Mouse (Mus musculus) adrenal gland (tissue): ENCODE results near the gene E2f6.

Source experiments
- intact Hi-C: fragments of 180-260 bp; cut with DNase I; formaldehyde crosslinking; loops from one replicate; pipeline ENCODE4 v1.15.1; 2025

Gene E2f6

DNA sequence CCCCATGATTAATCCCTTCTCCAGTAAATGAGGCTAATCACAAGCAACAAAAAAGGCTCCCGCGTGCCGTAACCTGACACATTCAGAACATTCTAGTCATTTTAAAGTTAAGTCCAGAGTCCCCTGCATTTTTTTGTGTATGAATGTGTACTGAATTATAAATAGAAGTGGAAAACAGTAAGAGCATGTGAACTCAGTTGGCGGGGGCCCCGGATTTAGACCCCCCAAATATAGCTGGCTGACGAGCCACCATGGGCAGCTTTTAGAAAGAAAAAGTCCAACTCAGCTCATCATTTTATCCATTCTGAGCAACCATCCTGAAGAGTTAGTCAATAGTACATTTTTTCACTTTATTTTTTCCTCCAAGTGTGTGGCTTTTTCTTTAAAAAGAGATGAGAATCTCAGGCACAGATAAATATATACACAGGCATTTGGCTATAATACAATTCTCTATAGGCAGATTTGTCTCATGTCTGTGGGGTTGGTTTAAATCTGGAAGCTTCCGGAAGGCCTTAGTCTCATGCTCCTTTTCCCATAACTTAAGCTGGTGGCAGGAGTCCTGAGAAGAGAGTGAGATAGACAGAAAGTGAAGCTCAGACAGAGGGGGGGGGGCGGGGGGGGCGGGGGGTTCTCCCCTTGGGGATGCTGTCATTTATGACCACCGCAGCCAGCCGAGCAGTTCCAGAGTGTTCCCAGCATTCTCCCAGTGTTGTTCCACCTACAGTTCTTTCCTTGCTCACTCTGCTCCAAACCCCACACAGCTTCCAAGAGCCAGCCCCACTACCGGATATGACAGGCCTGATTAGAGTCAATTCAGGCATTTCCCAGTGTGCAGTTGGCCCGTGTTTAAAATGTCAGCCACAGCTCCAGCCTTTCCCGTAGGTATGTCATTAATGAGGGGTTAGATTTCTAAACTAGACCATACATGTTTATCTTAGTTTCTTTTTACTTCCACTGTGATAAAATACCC is 34.1 kb downstream of the E2f6 start:
- intact Hi-C loops, result no loop called here

DNA sequence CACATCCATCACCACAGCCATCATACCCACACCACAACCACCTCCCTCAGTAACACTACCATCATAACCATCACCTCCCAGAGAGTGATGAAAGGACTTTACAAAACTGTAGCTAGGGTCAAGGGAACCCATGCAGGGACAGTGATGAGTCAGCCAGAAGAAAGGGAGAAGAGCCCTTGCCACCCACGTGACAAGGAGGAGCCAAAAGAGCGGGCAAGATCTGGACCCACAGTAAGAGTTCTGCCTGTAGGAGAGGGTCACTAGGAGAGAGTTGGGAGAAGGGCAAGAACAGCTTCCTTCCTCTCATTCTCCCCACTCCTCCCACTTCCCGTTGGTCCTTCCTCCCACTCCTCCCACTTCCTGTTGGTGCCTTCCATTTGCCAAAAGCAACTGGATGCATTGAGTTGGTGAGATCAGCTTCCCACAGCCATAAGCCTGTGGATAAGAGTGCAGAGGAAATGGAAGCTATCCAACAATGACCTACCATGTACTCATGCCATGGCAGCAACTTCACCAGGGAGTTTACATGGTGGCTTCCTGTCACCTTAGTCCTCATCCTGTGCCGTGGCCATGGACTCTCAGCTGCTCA is 36.5 kb downstream of the E2f6 start:
- intact Hi-C loops, result no loop called here

DNA sequence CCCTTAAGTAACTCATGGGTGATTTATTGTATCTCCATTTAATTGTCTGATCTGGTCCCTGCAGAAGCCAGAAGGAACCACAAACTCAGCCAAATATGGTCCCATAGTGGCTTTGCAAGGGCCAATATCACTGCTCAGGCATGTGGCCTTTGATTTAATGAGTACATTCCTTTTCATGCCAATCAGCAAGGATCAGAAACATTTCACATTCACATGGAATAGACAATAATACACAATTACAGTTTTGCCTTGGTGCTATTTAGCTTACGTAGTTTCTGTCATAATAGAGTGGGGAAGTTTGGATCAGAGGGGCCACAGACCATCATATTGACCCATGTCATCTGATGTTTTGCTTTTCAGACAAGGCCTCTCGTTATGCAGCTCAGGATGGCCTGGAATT is 37.7 kb downstream of the E2f6 start:
- intact Hi-C loops, result no loop called here

DNA sequence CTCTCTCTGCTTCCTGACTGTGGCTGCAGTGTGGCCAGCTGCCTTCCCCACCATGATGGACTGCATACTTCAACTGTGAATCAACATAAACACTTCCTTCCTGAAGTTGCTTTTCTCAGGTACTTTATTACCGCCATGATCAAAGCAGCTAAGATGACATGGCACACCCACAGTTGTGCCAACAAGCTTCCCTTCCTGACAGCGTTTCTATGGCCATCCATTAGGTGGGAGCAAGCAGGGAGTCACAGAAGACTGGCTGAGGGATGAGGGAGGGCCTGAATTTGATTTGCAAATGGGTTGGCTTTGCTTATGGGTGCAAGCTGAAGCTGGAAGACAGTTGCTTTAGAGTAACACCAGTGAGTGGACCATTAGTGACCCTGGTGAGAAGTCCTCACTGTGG is 39.1 kb downstream of the E2f6 start:
- intact Hi-C loops, result no loop called here

DNA sequence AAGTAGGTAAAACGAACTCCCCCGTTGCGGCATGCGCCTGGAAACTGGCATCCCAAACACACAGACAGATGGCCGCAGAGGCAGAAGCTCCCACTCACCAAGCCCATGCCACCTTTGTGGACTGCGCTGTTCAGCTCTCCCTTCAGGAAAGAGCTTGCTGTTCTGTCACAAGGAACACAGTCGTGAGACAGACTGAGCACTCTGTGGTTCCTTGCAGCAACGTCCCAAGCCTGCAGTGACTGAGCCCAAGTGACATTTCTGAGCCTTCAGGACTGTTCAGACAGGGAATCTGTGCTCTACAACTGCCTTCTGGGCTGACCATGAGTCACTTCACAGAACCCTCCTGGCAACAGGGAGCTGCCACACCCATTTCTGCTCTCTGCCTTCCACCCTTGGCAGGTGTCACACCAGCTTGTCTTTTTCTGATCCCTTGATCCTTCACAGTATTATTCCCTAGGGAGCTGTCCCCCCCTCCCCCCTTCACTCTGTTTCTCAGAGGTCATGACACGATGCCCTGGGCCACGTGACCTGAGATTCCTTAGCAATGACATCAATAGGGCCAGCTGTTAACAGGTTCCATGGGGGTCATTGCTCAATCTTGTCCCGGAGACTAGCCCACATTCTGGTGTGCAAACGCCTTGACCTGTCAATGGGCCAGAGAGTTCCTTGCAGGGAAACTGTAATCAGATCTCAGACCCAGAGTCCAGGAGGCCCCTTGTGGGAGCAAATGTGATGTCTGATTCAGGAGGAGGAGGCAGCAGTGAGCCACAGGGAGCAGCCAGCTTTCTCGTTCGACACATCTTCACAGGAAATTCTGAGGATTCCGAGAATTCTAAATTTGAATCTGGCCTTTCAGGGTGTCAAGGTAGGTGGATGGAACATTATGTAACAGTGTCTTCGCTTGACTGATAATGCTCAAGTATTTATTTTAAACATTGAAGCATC is 39.9 kb downstream of the E2f6 start:
- intact Hi-C loops, result no loop called here

DNA sequence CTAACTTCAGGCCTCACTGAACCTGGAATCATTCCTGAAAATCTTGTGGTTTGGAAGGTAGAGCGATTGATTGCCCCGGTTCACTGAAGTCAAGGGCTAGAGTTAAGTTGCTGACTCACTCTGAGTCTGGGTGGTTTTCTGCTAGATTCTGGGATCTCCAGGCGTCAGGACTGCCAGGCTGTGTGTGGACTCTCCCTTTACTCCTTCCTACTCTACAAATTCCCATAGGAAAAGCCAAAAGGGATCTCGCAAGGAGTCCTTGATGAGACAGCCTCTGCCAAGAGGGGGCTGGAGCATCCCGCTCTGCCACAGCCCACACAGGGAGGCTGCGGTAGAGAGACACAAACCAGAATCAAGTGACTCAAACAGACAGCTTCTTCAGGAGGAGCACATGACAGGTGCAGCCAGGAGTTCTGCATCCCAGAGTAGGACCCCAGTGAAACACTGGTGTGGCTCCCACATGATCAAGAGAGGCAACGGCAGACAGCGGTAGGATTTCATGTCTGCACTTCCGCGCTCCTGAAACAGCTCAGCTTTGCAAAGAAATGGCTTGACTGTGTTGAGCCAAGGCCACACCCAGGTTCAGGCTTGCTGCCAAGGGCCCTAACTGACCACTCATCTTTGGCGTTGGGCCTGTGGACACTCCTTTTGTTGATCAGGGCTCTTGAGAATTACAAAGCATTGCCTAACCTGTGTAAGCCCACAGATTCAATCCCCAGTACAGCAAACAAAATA is 42.8 kb downstream of the E2f6 start:
- intact Hi-C loops, result no loop called here

DNA sequence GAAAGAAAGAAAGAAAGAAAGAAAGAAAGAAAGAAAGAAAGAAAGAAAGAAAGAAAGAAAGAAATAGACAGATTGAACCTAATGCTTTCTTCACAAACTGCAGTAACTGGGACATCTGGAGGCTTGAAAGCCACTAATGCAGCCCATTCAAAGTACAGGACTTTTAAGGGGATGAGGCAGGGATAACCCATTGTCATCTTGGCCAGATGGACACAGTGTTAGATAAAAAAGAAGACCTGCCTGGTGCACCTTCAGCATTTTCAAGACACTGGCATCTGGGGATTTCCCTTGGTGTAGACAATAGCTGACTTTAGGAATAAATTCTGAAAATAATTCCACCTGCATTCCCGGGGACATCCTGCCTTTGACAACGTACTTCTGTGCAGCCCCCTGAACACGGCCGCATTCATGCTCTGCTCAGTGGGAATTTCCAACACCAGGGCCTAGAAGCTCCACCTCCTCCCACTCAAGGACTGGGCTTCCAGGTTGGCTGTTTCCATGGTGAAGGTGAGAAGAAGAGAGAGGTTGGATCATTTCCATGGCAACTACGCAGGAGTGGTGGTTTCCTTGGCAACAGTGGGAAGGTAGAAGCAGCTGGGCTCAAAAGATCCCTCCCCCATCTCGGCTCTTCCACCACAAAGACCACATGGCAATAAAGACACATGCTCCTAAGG is 45.0 kb downstream of the E2f6 start:
- intact Hi-C loops, result no loop called here

DNA sequence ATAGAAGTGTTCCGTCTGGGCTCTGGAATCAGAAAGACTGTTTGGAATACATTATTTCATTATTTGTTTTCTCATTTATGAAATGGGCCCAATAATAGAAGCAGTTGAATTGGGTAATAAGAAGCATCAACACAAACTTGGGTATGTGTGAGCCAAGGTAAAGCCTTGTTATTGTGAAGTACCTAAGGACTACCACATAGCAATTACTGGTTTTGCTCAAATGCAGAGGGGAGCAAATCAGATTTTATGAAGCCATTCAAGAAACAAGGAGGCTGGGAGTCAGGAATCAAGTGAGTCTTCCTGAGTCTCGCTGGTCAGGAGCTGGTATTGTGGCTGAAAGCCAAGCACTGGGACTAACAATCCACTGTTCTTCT is 45.5 kb downstream of the E2f6 start:
- intact Hi-C loops, result no loop called here

DNA sequence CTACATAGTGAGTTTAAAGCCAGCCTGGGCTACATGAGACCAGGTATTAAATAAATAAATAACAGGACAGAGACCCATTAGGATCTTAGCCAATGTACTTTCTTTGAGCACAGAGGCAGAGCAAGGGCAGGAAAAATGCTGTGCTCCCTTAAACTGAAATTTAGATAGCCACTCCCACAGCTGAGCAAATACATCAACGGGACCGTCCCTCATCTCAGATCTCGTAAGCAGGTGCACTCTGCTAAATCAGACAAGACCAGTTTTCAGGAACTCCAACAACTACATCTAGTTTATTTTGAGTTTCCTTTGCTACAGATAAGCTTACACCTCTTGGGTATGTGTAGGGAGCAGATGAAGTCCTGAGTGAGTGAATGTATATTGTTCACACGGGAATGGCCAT is 47.3 kb downstream of the E2f6 start:
- intact Hi-C loops, result no loop called here

DNA sequence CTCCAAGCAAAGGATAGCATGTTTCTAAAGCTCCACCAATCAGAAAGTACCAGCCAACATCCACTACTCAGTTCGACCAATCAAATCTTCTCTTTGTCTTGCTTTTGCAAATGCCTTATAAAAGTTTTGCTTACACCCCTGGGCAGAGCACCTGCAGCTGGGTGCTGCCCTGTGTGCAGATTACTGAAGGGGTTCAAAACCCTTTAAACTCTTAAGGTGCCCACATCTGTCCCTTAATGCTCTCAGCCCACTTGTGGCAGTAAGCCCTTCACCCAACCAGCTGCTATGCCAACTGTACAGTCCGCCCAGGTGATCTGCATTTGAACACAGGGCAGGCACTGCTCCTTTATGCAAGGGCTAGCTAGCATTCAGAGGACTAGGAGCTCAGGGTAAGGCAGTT is 49.0 kb downstream of the E2f6 start:
- intact Hi-C loops, result no loop called here

DNA sequence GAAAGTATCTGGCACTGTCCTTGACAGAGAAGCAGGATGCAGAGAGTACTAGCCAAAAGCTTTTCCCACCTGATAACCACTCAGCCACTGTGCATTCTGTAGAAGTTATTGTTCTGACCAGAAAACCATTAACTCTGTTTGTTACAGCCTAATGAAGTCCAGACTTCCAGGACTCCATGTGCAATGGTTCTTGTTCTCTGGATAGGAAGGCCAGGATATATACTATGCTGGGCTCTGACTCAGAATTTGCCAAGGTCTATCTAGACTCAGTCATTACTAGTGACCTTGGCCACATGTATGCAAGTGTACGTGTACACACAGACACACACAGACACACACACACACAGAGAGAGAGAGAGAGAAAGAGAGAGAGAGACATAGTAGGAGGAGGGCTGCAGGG is 49.8 kb downstream of the E2f6 start:
- intact Hi-C loops, result no loop called here

DNA sequence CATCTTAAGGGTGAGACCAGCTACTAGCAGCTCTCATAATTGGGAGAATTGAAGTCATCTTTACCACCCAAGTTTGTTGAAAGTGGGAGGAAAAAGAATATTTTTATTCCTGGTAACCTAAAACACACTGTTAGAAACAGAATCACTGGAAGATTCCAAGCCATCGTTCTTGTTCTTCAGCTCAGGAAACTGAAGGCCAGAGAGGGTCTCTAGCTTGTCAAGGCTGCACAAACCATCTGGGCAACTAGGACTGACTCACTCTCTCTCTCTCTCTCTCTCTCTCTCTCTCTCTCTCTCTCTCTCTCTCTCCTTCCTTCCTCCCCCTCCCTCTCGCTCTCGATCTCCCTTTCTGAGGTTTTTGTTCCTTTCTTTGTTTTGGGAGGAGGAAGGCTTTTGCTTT is 50.2 kb downstream of the E2f6 start:
- intact Hi-C loops, result no loop called here

DNA sequence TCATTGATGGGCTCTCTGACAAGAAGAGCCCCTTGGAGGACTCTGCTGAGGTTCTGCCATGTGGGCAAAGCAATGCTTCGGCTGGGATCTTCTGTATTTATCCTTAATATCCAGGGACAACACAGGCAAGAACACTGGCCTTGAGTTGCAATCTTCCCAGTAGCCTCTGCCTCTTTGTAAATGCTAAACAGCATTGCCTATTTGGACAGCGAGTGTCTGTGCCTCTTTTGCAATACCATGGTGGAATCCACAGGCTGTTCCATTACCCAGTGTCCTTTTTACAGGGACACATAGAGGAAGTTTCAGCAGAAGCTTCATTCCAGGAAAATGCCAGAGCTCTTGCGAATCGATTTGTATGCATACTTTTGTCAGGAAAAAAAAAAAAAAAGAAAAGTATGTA is 53.7 kb downstream of the E2f6 start:
- intact Hi-C loops, result no loop called here

DNA sequence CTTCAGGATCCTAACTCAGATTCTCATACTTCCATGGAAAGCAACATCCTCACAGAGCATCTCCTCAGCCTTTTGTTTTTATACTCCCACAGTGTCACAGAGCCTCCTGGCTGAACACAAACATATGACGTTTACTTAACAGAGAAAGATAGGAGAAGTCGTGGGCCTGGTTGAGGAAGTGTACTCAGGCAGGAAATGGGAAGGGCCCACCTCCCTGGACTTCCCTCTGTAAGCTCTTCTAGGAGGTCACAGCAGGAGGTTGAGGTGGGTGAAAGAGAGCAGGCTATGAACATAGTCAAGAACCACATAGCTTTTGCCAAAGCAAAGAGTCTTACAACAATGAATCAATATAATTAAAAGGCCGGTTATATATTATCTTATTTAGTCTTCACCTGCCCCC is 55.1 kb downstream of the E2f6 start:
- intact Hi-C loops, result no loop called here

DNA sequence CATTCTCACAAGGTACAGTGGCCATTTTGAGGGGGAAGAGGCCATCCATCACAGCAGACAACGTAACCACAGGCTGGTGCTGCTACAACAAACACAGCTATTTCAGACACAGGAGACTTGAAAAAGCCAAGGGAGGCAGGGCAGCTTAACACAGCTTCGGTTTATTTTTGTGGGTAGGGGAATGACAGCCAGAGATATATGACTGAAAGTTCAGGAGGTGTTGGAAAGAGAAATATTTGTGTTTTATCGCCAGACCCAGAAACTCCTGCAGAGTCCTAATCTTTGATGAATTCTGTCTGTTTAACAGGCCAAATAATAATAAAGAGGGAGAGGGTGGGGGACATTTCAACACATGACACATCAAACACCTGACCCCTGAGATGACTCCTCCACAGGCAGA is 55.7 kb downstream of the E2f6 start:
- intact Hi-C loops, result no loop called here

DNA sequence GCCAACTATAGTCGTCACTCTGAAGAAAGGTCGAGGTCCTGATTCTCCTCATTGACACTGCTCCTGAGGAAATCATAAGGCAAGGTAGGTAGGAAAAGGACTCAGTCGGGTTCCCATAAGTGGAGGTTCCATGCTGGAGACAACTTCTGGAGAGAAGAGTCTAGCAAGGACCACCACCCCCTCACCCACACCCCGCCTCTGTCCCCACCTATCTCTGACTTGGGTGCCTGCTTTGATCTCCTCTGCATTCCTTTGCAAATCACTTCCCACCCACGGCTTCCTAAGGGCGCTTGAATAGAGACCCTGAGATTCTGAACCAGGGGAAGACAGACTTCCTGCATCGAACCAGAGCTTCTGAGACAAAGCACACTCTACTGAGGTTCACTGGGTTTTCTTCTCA is 56.5 kb downstream of the E2f6 start:
- intact Hi-C loops, result no loop called here

DNA sequence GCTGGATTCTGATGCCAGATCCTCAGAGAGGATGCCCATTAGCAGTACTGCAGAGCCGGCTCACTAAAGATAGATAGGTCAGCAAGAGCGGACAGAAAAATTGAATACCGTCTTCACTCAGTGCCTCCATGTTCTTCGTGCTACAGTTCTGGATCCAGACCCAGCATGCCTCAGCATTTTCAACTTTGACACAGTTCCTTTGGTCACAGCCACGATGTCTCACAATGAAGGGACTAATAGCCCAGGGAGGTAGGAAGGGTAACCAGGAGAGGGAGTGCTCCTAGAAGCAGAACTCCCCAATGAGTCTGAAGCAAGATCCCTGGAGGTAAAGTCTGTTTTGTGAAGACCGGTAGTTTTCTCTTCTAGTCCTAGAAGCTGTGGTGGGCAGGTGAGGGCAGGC is 57.9 kb downstream of the E2f6 start:
- intact Hi-C loops, result no loop called here

DNA sequence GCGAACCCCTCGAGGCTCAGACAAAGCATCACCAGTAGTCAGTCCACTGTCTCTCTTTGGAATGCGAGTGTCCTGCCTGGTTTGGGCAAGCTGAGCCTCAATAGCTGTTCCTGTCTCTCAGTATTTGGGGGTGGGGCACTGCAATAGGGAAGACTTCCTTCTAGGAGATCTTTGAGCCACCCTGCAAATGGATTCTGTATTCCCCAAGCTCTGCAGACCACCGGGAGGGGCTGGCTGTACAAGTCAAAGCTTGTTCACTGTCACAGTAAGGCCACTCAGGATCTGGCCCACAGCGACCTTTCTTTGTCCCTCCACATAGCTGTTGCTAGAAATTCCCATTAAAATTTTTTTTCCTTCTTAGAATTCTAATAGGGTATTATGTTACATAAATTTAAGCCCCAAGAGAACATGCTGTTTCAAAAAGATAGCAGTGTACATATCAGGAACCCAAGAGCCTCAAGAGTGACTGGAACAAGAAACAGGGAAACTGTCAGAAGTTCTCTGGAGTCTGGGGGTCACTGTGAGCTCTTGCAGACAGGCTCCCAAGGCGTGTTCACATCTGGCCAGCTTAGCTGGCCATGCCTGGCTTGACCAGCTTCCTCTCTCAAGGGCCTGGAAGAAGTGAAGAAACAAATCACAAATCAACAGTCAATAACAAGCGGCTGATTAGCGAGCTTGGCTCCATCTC is 58.5 kb downstream of the E2f6 start:
- intact Hi-C loops, result no loop called here

DNA sequence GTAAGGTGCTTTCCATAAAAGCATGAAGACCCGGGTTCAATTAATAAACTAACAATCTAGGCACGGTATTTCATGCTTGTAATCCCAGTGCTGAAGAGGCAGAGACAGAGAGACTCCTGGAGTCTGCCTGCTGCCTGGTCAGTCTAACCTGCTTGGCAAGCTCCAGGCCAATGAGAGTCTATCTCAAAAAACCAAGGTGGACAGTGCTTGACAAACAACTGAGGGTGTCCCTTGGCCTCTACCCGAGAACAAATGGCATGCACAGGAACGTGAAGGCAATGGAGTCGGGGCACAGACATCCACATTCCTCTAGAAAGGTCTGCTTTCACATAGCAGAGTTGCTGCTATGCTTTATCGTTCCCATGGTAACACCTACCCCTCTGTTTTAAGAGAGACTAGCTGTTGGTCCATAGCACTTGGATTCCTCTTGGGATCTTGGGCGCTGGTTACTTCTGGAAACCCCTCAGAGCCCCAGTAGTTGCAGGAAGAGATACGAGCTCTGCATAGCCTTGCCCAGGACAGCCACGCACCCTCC is 59.2 kb downstream of the E2f6 start:
- intact Hi-C loops, result no loop called here
